ENCODE assay signal across 8 mouse cellular contexts in the genomic region with DNA sequence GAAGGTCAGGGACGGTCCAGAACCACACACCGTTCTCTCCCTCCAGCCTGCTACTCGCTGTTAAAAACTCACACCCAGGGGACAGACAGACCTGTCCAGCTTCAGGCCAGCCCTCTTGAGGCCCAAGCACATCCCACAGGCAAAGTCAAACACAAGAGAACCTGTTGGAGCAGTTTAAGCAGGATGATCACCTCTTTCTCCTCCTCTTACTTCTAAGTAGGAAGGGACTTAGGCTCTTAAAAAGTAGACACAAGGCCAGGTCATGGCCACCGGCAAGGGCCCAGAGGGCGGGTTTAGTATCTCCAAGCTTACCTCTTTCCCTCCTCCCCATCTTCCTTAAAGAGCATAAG. TPM values are rescaled to one million over a fixed set of nuclear protein-coding genes. Genes with fewer than 3 reads are reported as not detected.
A peak's percentile ranks its signal among the peaks of the same experiment; 100 is the strongest.
DNase-seq lines count a peak whose midpoint lies in the region; ATAC-seq and TF ChIP-seq lines count a peak whose summit lies in the region.

No protein-coding gene starts in this region.

- H3K36me3 ChIP-seq in heart, embryonic 10.5 days, result no peaks in the 10 kb centered on the region
- peaks cover 0 to 7% of the 10 kb centered on the region in 2 experiments; a peak in 2 of 4 replicates for H3K36me3 ChIP-seq in MEL (ENCODE audit: control insufficient read depth in 1 of 2, insufficient read depth in 2 of 2, low read length in 2 of 2)
- no peaks in the 10 kb centered on the region for H3K36me3 ChIP-seq in heart, postnatal 0 days (replicated peaks; ENCODE audit: control insufficient read depth, insufficient read depth, low read length)
- H3K36me3 ChIP-seq in liver, embryonic 14.5 days (replicated peaks; ENCODE audit: control insufficient read depth, insufficient read depth, low read depth), result no peaks in the 10 kb centered on the region
- H3K36me3 ChIP-seq in stomach, postnatal 0 days (ENCODE audit: control insufficient read depth, insufficient read depth, low read length), result no peaks in the 10 kb centered on the region

- peaks cover 56% of the 10 kb centered on the region for H3K79me2 ChIP-seq in MEL (ENCODE audit: control insufficient read depth, insufficient read depth, low read length, poor library complexity)

- H3K27me3 ChIP-seq in heart, embryonic 10.5 days (ENCODE audit: insufficient read depth, poor library complexity, severe bottlenecking), result no peaks in the 10 kb centered on the region
- no peaks in the 10 kb centered on the region for H3K27me3 ChIP-seq in MEL (ENCODE audit: control insufficient read depth in 1 of 2, insufficient read depth in 2 of 2, low read length in 2 of 2)
- H3K27me3 ChIP-seq in heart, postnatal 0 days (ENCODE audit: control insufficient read depth, insufficient read depth, low read length), result no peaks in the 10 kb centered on the region
- H3K27me3 ChIP-seq in liver, embryonic 14.5 days (ENCODE audit: control insufficient read depth, insufficient read depth, low read length), result no peaks in the 10 kb centered on the region
- no peaks in the 10 kb centered on the region for H3K27me3 ChIP-seq in stomach, postnatal 0 days (ENCODE audit: control insufficient read depth, insufficient read depth, low read length)

- no peak for TF ChIP-seq CTCF in MEL (IDR thresholded peaks at IDR 0.05 in 2 of 3, conservative IDR thresholded peaks at IDR 0.05 in 1 of 3; ENCODE audit: control insufficient read depth in 1 of 3, insufficient read depth in 1 of 3, low read depth in 2 of 3, low read length in 3 of 3, poor library complexity in 1 of 3, severe bottlenecking in 1 of 3)
- no peak for TF ChIP-seq CTCF in heart, postnatal 0 days (IDR thresholded peaks at IDR 0.05; ENCODE audit: low read depth)
- no peak for TF ChIP-seq CTCF in liver, embryonic 14.5 days (IDR thresholded peaks at IDR 0.05; ENCODE audit: low read depth)
- no peak for TF ChIP-seq CTCF in stomach, postnatal 0 days (IDR thresholded peaks at IDR 0.05; ENCODE audit: low read depth)

- H3K4me1 ChIP-seq in heart, embryonic 10.5 days, result peaks cover 63% of the 10 kb centered on the region
- H3K4me1 ChIP-seq in MEL (ENCODE audit: control insufficient read depth in 1 of 2, insufficient read depth in 2 of 2, low read length in 2 of 2), result peaks cover 15 to 23% of the 10 kb centered on the region in 2 experiments
- peaks cover 19% of the 10 kb centered on the region for H3K4me1 ChIP-seq in heart, postnatal 0 days (ENCODE audit: control insufficient read depth, insufficient read depth)
- peaks cover 13 to 27% of the 10 kb centered on the region in 2 experiments for H3K4me1 ChIP-seq in liver, embryonic 14.5 days (replicated peaks; ENCODE audit: control insufficient read depth in 2 of 2, insufficient read depth in 2 of 2, low read length in 1 of 2)
- H3K4me1 ChIP-seq in stomach, postnatal 0 days (replicated peaks; ENCODE audit: control insufficient read depth, insufficient read depth), result peaks cover 19% of the 10 kb centered on the region

- peak overlapping the region; percentile 91 for H3K9ac ChIP-seq in MEL (ENCODE audit: control insufficient read depth, low read depth, low read length, poor library complexity, severe bottlenecking)
- H3K9ac ChIP-seq in heart, postnatal 0 days (replicated peaks; ENCODE audit: low read depth, low read length), result peak overlapping the region; percentile 94
- peak overlapping the region; percentile 88 for H3K9ac ChIP-seq in liver, embryonic 14.5 days (replicated peaks)
- peak overlapping the region; percentile 100 for H3K9ac ChIP-seq in stomach, postnatal 0 days (ENCODE audit: low read length)

- ATAC-seq in heart, postnatal 0 days (ENCODE audit: insufficient read depth, low read depth), result no peak
- peak; percentile 11 for ATAC-seq in liver, embryonic 14.5 days (ENCODE audit: insufficient read depth)
- peak; percentile 41 for ATAC-seq in stomach, postnatal 0 days (ENCODE audit: low FRiP score, low TSS enrichment)

- peak overlapping the region; percentile 95 for H3K4me3 ChIP-seq in heart, embryonic 10.5 days
- H3K4me3 ChIP-seq in MEL (ENCODE audit: control insufficient read depth in 1 of 2, insufficient read depth in 1 of 2, low read depth in 2 of 2, low read length in 2 of 2), result peak overlapping the region; percentile 81 to 96
- peak overlapping the region; percentile 80 for H3K4me3 ChIP-seq in heart, postnatal 0 days (ENCODE audit: low read depth, low read length)
- H3K4me3 ChIP-seq in liver, embryonic 14.5 days (ENCODE audit: insufficient read depth in 1 of 2, low read depth in 2 of 2, low read length in 2 of 2), result peak overlapping the region; percentile 79 to 98
- peak overlapping the region; percentile 83 for H3K4me3 ChIP-seq in stomach, postnatal 0 days (ENCODE audit: low read depth, low read length)

- H3K4me2 ChIP-seq in heart, postnatal 0 days (ENCODE audit: low read depth, low read length), result peak overlapping the region; percentile 79
- peak overlapping the region; percentile 96 for H3K4me2 ChIP-seq in liver, embryonic 14.5 days (ENCODE audit: low read depth)
- H3K4me2 ChIP-seq in stomach, postnatal 0 days (replicated peaks; ENCODE audit: low read depth), result peak overlapping the region; percentile 94

- no peak; a peak in 1 of 4 replicates for TF ChIP-seq POLR2A in MEL (IDR thresholded peaks at IDR 0.05; ENCODE audit: control insufficient read depth in 1 of 2, insufficient read depth in 1 of 2, low read depth in 1 of 2, low read length in 2 of 2, poor library complexity in 1 of 2)

- 13% methylated on average over 5 of the region's 5 CpGs for WGBS in heart, embryonic 10.5 days
- 22% methylated on average over 5 of the region's 5 CpGs for WGBS in heart, postnatal 0 days
- WGBS in liver, embryonic 14.5 days (ENCODE audit: insufficient replicate concordance), result 8% methylated on average over 5 of the region's 5 CpGs
- 2% methylated on average over 5 of the region's 5 CpGs for WGBS in stomach, postnatal 0 days

- no peaks in the 10 kb centered on the region for H3K9me3 ChIP-seq in heart, embryonic 10.5 days
- no peaks in the 10 kb centered on the region for H3K9me3 ChIP-seq in MEL (replicated peaks; ENCODE audit: insufficient read depth, low read length)
- H3K9me3 ChIP-seq in heart, postnatal 0 days (replicated peaks; ENCODE audit: control insufficient read depth, low read length), result no peaks in the 10 kb centered on the region
- H3K9me3 ChIP-seq in liver, embryonic 14.5 days (ENCODE audit: control insufficient read depth, low read length), result no peaks in the 10 kb centered on the region
- no peaks in the 10 kb centered on the region for H3K9me3 ChIP-seq in stomach, postnatal 0 days (ENCODE audit: control insufficient read depth, low read length)

- DNase-seq in heart, embryonic 10.5 days (ENCODE audit: low spot score), result no peak
- no peak for DNase-seq in heart, adult 11 months
- DNase-seq in MEL (ENCODE audit: low read depth, low spot score), result no peak
- DNase-seq in heart, postnatal 0 days (ENCODE audit: low spot score), result no peak
- DNase-seq in liver, embryonic 14.5 days (ENCODE audit: low read depth in 3 of 3, low spot score in 3 of 3), result peak in 1 of 3 experiments; percentile 42
- peak; percentile 44 for DNase-seq in stomach, postnatal 0 days (ENCODE audit: low spot score)
- DNase-seq in right cerebral cortex, postnatal 4 days, result no peak
- DNase-seq in ovary, postnatal 10 days (ENCODE audit: low spot score), result no peak

- peak overlapping the region; percentile 98 for H3K27ac ChIP-seq in heart, embryonic 10.5 days
- H3K27ac ChIP-seq in MEL (ENCODE audit: control insufficient read depth, low read depth, low read length), result peak overlapping the region; percentile 53; the same call in 1 of the 2 replicates
- peak overlapping the region; percentile 85 for H3K27ac ChIP-seq in heart, postnatal 0 days (ENCODE audit: low read depth)
- H3K27ac ChIP-seq in liver, embryonic 14.5 days, result peak overlapping the region; percentile 21; the same call in 1 of the 2 replicates
- peak overlapping the region; percentile 97 for H3K27ac ChIP-seq in stomach, postnatal 0 days (replicated peaks)

- no peak for TF ChIP-seq RAD21 in MEL (IDR thresholded peaks at IDR 0.05; ENCODE audit: low read depth, low read length)

- TF ChIP-seq EP300 in MEL (IDR thresholded peaks at IDR 0.05; ENCODE audit: low read depth in 1 of 2, low read length in 2 of 2), result no peak
- no peak for TF ChIP-seq EP300 in heart, postnatal 0 days (IDR thresholded peaks at IDR 0.05; ENCODE audit: low read depth)
- TF ChIP-seq EP300 in liver, embryonic 14.5 days (IDR thresholded peaks at IDR 0.05; ENCODE audit: low read depth), result no peak
- TF ChIP-seq EP300 in stomach, postnatal 0 days (optimal IDR thresholded peaks at IDR 0.05), result no peak

TF ChIP-seq in MEL, 35 proteins besides CTCF, POLR2A, EP300 and RAD21:
- TF ChIP-seq ELF1 (IDR thresholded peaks at IDR 0.05; ENCODE audit: low read depth, low read length) (no peak), TBP (IDR thresholded peaks at IDR 0.05; ENCODE audit: low read depth, low read length) (peak; percentile 60; the same call in 1 of the 2 replicates), MXI1 (IDR thresholded peaks at IDR 0.05; ENCODE audit: low read depth, low read length) (no peak)

RNA-seq across cellular contexts. Expression of gene Phf2, which starts 1.3 kb away (rescaled TPM):
- polyA plus RNA-seq in heart, embryonic 10.5 days (2016; fragmentation: Nextera tagmentation; extraction: Ambion mirVana), result 4.1 and 6.8 TPM in 2 replicates
- 9.9 and 10.2 TPM in 2 replicates for total RNA-seq in MEL (2012; rRNA removed)
- polyA plus RNA-seq in MEL (2012; ENCODE audit: insufficient read depth in 1 of 2, insufficient read length in 2 of 2, low read depth in 1 of 2, low replicate concordance in 2 of 2, missing spikeins in 1 of 2), result 10 to 100 TPM; 29.6 to 52.7 TPM
- total RNA-seq in heart, postnatal 0 days (2014; rRNA removed; ENCODE audit: low replicate concordance), result 12.7 and 17.9 TPM in 2 replicates
- polyA plus RNA-seq in heart, postnatal 0 days (2015; fragmentation: Nextera tagmentation; extraction: Ambion mirVana), result 2.3 and 2.6 TPM in 2 replicates
- 3.9 and 5.0 TPM in 2 replicates for polyA plus RNA-seq in liver, embryonic 14.5 days (2012; rRNA removed)
- polyA plus RNA-seq in liver, embryonic 14.5 days (2014; fragmentation: Nextera tagmentation; extraction: Ambion mirVana), result 2.3 and 2.4 TPM in 2 replicates
- polyA plus RNA-seq in stomach, postnatal 0 days (2015; fragmentation: Nextera tagmentation; extraction: Ambion mirVana), result 2.7 and 2.9 TPM in 2 replicates

Comparison
In these comparisons a context has a peak if more than half of its experiments do, and no peak if none do; other contexts are left out.
1. H3K27ac ChIP-seq: peak in every context shown above with its lines; median percentile 98 in heart, embryonic 10.5 days; 97 in stomach, postnatal 0 days; 85 in heart, postnatal 0 days; 53 in MEL; 21 in liver, embryonic 14.5 days.